Mouse (Mus musculus): ENCODE results near the gene Dnmt1. TPM values are rescaled to one million over a fixed set of nuclear protein-coding genes. Genes with fewer than 3 reads are reported as not detected.

Gene Dnmt1
- polyA plus RNA-seq, 1 experiment from 2014 or later, result 88.1 TPM

DNA sequence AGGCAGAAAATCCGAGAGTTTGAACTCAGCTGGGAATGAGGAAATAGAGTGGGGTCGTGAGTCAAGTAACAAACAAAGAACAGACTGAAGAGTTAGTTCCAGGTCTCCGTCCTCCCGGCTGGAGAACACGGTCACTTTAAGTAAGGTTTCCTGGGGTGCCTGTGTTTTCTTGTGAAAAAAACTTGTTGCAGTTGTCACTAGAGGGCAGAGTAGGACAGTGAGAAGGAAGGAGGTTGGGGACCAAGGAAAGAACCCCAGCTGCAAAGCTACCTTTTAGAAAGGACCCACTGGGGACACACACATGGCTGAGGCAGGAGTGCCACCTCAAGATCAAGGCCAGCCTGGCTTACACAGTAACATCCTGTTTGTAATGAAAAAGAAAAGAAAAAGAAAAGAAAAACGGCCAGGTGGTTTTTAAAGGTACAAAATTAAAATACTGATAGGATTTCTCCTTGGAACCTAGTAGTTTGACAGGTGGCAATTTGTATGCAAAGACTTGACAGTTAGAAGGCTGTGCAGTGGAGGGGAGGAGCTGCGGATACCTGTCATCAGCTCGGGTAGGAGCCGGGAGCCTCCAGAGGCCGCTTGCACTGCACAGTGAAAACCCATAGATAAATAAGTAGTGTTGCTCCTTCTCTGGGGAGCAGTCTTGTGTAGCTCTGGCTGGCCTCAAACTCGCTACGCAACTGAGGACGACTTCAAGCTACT lies 58.1 kb downstream of the Dnmt1 start:
- 17% methylated on average over 13 of the region's 13 CpGs for WGBS
- no peak overlapping the region for H3K27ac ChIP-seq (replicated peaks; ENCODE audit: low read depth, low read length)
- H3K9me3 ChIP-seq (replicated peaks; ENCODE audit: control insufficient read depth, low read length), result no peaks in the 10 kb centered on the region
- DNase-seq (ENCODE audit: low spot score) (peak; percentile 61), ATAC-seq (replicated peaks; ENCODE audit: insufficient number of reproducible peaks, low FRiP score, low TSS enrichment, low read depth) (no peak; the same call in 1 of the 2 replicates)
- H3K4me3 ChIP-seq (ENCODE audit: low read depth, low read length), result no peak overlapping the region
- no peak overlapping the region; the same call in 1 of the 2 replicates for H3K4me2 ChIP-seq (ENCODE audit: low read depth, low read length)
- no peak overlapping the region for H3K9ac ChIP-seq (replicated peaks; ENCODE audit: low read length)
- peaks cover 6% of the 10 kb centered on the region for H3K36me3 ChIP-seq (replicated peaks; ENCODE audit: control insufficient read depth, insufficient read depth, low read depth, low read length)
- peaks cover 5% of the 10 kb centered on the region; the same call in 1 of the 2 replicates for H3K4me1 ChIP-seq (ENCODE audit: control insufficient read depth, insufficient read depth, low read length)
- H3K27me3 ChIP-seq (ENCODE audit: control insufficient read depth, insufficient read depth, low read length), result no peaks in the 10 kb centered on the region

GRCm38 (mm10) chr9:20898511-20899073 lies 61.1 kb downstream of the Dnmt1 start, which contains the start of gene Eif3g:
Eif3g (minus strand) TSS chr9:20898623.
- Histone ChIP-seq H3K27me3 (ENCODE audit: control insufficient read depth, insufficient read depth, low read length) (no peaks in the 10 kb centered on the region), H3K4me2 (ENCODE audit: low read depth, low read length) (peak within 1 kb of the TSS; percentile 91), H3K9ac (replicated peaks; ENCODE audit: low read length) (peak within 1 kb of the TSS; percentile 96), H3K27ac (replicated peaks; ENCODE audit: low read depth, low read length) (no peak within 1 kb of the TSS), H3K4me3 (ENCODE audit: low read depth, low read length) (peak within 1 kb of the TSS; percentile 98), H3K9me3 (replicated peaks; ENCODE audit: control insufficient read depth, low read length) (no peaks in the 10 kb centered on the region), H3K36me3 (replicated peaks; ENCODE audit: control insufficient read depth, insufficient read depth, low read depth, low read length) (peaks cover 8% of the 10 kb centered on the region), H3K4me1 (ENCODE audit: control insufficient read depth, insufficient read depth, low read length) (peaks cover 5% of the 10 kb centered on the region; the same call in 1 of the 2 replicates)
- ATAC-seq (replicated peaks; ENCODE audit: insufficient number of reproducible peaks, low FRiP score, low TSS enrichment, low read depth), result peak; percentile 82
- 5% methylated on average over 34 of the region's 34 CpGs for WGBS
- DNase-seq (ENCODE audit: low spot score), result peak; percentile 90

- no peaks in the 10 kb centered on the region for H3K27me3 ChIP-seq (ENCODE audit: control insufficient read depth, insufficient read depth, low read length)
- ATAC-seq (replicated peaks; ENCODE audit: insufficient number of reproducible peaks, low FRiP score, low TSS enrichment, low read depth) (peak; percentile 15; the same call in 1 of the 2 replicates), DNase-seq (ENCODE audit: low spot score) (no peak)
- H3K36me3 ChIP-seq (replicated peaks; ENCODE audit: control insufficient read depth, insufficient read depth, low read depth, low read length), result peaks cover 8% of the 10 kb centered on the region
- H3K9ac ChIP-seq (replicated peaks; ENCODE audit: low read length), result peak overlapping the region; percentile 96
- H3K9me3 ChIP-seq (replicated peaks; ENCODE audit: control insufficient read depth, low read length), result no peaks in the 10 kb centered on the region
- peak overlapping the region; percentile 91 for H3K4me2 ChIP-seq (ENCODE audit: low read depth, low read length)
- peak overlapping the region; percentile 98 for H3K4me3 ChIP-seq (ENCODE audit: low read depth, low read length)
- no peak overlapping the region for H3K27ac ChIP-seq (replicated peaks; ENCODE audit: low read depth, low read length)
- peaks cover 5% of the 10 kb centered on the region; the same call in 1 of the 2 replicates for H3K4me1 ChIP-seq (ENCODE audit: control insufficient read depth, insufficient read depth, low read length)
- 6% methylated on average over 36 of the region's 39 CpGs for WGBS
Observed at GRCm38 (mm10) chr9:20897736-20898510, 61.8 kb downstream of the Dnmt1 start.

GRCm38 (mm10) chr9:20895382-20895781 lies 64.3 kb downstream of the Dnmt1 start:
- 94% methylated on average over 9 of the region's 9 CpGs for WGBS

DNA sequence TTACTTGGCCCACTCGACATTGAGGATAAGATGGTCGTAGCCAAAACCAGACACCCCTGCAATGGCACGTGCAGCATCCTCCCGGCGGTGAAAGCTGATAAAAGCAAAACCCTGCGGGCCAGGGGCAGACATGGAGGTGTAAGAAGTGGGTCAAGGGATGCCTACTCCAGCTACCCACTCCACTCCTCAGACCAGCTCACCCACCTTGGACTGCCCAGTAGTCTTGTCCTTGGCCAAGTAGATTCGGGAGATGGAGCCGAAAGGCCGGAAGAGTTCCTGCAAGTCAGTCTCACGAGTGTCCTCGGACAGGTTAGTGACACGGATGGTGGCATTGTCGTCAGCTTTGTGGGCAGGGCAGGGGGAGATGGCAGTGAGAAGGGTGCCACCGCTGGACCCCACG lies 65.1 kb downstream of the Dnmt1 start:
- Histone ChIP-seq H3K27me3 (ENCODE audit: control insufficient read depth, insufficient read depth, low read length) (no peaks in the 10 kb centered on the region), H3K9ac (replicated peaks; ENCODE audit: low read length) (no peak overlapping the region), H3K27ac (replicated peaks; ENCODE audit: low read depth, low read length) (no peak overlapping the region), H3K9me3 (replicated peaks; ENCODE audit: control insufficient read depth, low read length) (no peaks in the 10 kb centered on the region), H3K36me3 (replicated peaks; ENCODE audit: control insufficient read depth, insufficient read depth, low read depth, low read length) (peaks cover 15% of the 10 kb centered on the region), H3K4me1 (ENCODE audit: control insufficient read depth, insufficient read depth, low read length) (peaks cover 5% of the 10 kb centered on the region; the same call in 1 of the 2 replicates), H3K4me3 (ENCODE audit: low read depth, low read length) (no peak overlapping the region), H3K4me2 (ENCODE audit: low read depth, low read length) (no peak overlapping the region)
- 93% methylated on average over 15 of the region's 15 CpGs for WGBS
- ATAC-seq (replicated peaks; ENCODE audit: insufficient number of reproducible peaks, low FRiP score, low TSS enrichment, low read depth) (no peak), DNase-seq (ENCODE audit: low spot score) (no peak)

More at GRCm38 (mm10) chr9:20895382-20895781, 64.3 kb downstream of the Dnmt1 start:
- DNase-seq (ENCODE audit: low spot score) (no peak), ATAC-seq (replicated peaks; ENCODE audit: insufficient number of reproducible peaks, low FRiP score, low TSS enrichment, low read depth) (no peak)
- Histone ChIP-seq H3K9me3 (replicated peaks; ENCODE audit: control insufficient read depth, low read length) (no peaks in the 10 kb centered on the region), H3K27ac (replicated peaks; ENCODE audit: low read depth, low read length) (no peak overlapping the region), H3K4me2 (ENCODE audit: low read depth, low read length) (no peak overlapping the region), H3K4me3 (ENCODE audit: low read depth, low read length) (no peak overlapping the region), H3K9ac (replicated peaks; ENCODE audit: low read length) (no peak overlapping the region), H3K36me3 (replicated peaks; ENCODE audit: control insufficient read depth, insufficient read depth, low read depth, low read length) (peaks cover 11% of the 10 kb centered on the region), H3K27me3 (ENCODE audit: control insufficient read depth, insufficient read depth, low read length) (no peaks in the 10 kb centered on the region), H3K4me1 (ENCODE audit: control insufficient read depth, insufficient read depth, low read length) (peaks cover 5% of the 10 kb centered on the region; the same call in 1 of the 2 replicates)

DNA sequence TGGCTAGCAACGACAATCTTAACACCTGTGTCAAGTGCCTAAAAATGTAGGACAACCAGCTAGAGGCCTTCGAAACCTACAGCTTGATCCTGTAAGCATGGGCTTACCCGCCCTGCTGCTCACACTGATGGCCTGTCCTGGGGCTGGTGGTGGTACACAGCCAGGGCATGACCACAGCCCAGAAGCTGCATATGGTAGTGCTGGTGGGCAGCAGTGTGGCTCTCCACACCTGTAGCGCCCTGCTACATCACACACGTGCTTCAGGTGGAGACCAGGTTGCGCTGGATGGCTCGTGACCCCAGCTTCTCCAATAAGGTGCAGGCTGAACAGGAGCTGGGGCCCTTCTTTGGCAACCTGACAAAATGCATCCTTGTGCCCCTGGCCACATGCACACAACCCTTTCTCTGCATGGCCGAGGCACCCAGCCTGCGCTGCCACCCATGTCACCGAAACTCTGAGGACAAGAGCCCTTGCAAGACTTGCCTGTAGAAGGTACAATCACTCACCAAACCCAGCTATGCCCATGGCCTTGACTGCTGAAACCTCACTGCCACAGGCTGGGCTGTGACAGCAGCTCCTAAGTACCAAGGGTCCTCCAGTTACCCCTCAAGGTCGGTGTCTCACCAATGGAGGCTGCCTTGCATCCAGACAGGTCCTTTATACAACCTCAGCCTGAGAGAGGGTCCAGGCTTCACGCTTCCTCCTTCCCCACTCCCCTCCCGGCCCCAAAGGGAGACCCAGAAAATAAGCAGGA lies 65.9 kb downstream of the Dnmt1 start:
- Histone ChIP-seq H3K4me1 (ENCODE audit: control insufficient read depth, insufficient read depth, low read length) (peaks cover 5% of the 10 kb centered on the region; the same call in 1 of the 2 replicates), H3K36me3 (replicated peaks; ENCODE audit: control insufficient read depth, insufficient read depth, low read depth, low read length) (peaks cover 15% of the 10 kb centered on the region), H3K9ac (replicated peaks; ENCODE audit: low read length) (no peak overlapping the region), H3K4me2 (ENCODE audit: low read depth, low read length) (no peak overlapping the region), H3K27me3 (ENCODE audit: control insufficient read depth, insufficient read depth, low read length) (no peaks in the 10 kb centered on the region), H3K27ac (replicated peaks; ENCODE audit: low read depth, low read length) (no peak overlapping the region), H3K4me3 (ENCODE audit: low read depth, low read length) (no peak overlapping the region), H3K9me3 (replicated peaks; ENCODE audit: control insufficient read depth, low read length) (no peaks in the 10 kb centered on the region)
- no peak for ATAC-seq (replicated peaks; ENCODE audit: insufficient number of reproducible peaks, low FRiP score, low TSS enrichment, low read depth)
- WGBS, result 88% methylated on average over 13 of the region's 13 CpGs
- DNase-seq (ENCODE audit: low spot score), result no peak

DNA sequence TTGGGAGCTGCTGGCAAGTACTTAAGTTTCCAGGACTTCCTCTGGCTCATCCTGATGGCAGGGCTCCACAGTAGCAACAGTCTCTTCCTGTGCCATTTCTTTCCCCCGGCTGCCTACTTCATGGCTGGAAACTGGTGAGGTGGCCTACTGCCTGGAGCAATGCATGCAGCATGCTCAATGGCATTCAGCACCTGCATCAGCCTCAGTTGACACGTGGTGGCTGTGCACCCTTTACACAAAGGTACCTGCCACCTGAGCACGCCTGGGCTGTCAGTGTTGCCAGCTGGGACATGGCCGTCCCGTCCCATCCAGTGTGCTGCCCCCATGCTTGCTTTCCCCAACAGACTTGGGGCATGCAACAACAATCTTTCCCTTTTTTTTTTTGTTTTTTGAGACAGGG lies 66.6 kb downstream of the Dnmt1 start:
- no peak for DNase-seq (ENCODE audit: low spot score)
- peaks cover 15% of the 10 kb centered on the region for H3K36me3 ChIP-seq (replicated peaks; ENCODE audit: control insufficient read depth, insufficient read depth, low read depth, low read length)
- peaks cover 5% of the 10 kb centered on the region; the same call in 1 of the 2 replicates for H3K4me1 ChIP-seq (ENCODE audit: control insufficient read depth, insufficient read depth, low read length)
- ATAC-seq (replicated peaks; ENCODE audit: insufficient number of reproducible peaks, low FRiP score, low TSS enrichment, low read depth), result no peak
- H3K27me3 ChIP-seq (ENCODE audit: control insufficient read depth, insufficient read depth, low read length), result no peaks in the 10 kb centered on the region
- H3K4me3 ChIP-seq (ENCODE audit: low read depth, low read length), result no peak overlapping the region
- no peak overlapping the region for H3K27ac ChIP-seq (replicated peaks; ENCODE audit: low read depth, low read length)
- whole genome bisulfite sequencing, result 65% methylated on average over 5 of the region's 5 CpGs
- no peak overlapping the region for H3K4me2 ChIP-seq (ENCODE audit: low read depth, low read length)
- H3K9me3 ChIP-seq (replicated peaks; ENCODE audit: control insufficient read depth, low read length), result no peaks in the 10 kb centered on the region
- no peak overlapping the region for H3K9ac ChIP-seq (replicated peaks; ENCODE audit: low read length)

Measured in embryonic facial prominence, embryonic 11.5 days (tissue).